Mouse (Mus musculus) heart, adult 2 months (tissue): ENCODE measurements around the gene Unc13b. TPM values are rescaled to one million over a fixed set of nuclear protein-coding genes. Genes with fewer than 3 reads are reported as not detected.

Experiments used
- DNase-seq, 2 experiments: peaks; one replicate each; pipeline ENCODE4 v3.0.0; 2021
- H3K27ac ChIP-seq: fragments of 200-600 bp; 2 replicates; pipeline ENCODE4 v1.8.1; 2022
- H3K27me3 ChIP-seq: fragments of 200-500 bp; 2 replicates; pipeline ENCODE4 v1.6.1; 2012; ENCODE audit warnings: mild to moderate bottlenecking, low read length, inconsistent platforms, mixed read lengths; ENCODE audit not compliant: control insufficient read depth, insufficient read depth
- H3K36me3 ChIP-seq: fragments of 200-500 bp; 2 replicates; pipeline ENCODE4 v1.6.1; 2012; ENCODE audit warnings: low read length, inconsistent platforms; ENCODE audit not compliant: control insufficient read depth, insufficient read depth
- H3K4me1 ChIP-seq: fragments of 200-500 bp; 2 replicates; pipeline ENCODE4 v1.6.1; 2011; ENCODE audit warnings: low read length; ENCODE audit not compliant: control insufficient read depth, insufficient read depth
- H3K4me3 ChIP-seq: fragments of 200-600 bp; 2 replicates; pipeline ENCODE4 v1.8.1; 2022
- H3K79me2 ChIP-seq: fragments of 200-500 bp; replicated peaks from 2 replicates; pipeline ENCODE4 v1.6.1; 2012; ENCODE audit warnings: mild to moderate bottlenecking, inconsistent platforms, low read length, moderate library complexity, mixed read lengths; ENCODE audit not compliant: control insufficient read depth, insufficient read depth
- H3K9ac ChIP-seq: fragments of 200-500 bp; 2 replicates; pipeline ENCODE4 v1.6.1; 2012; ENCODE audit warnings: low read depth, mild to moderate bottlenecking, control low read depth, inconsistent platforms, low read length, mixed read lengths
- CTCF ChIP-seq: fragments of 200-600 bp; IDR thresholded peaks from 2 replicates; pipeline ENCODE4 v1.8.1; 2022; ENCODE audit warnings: antibody characterized with exemption, mild to moderate bottlenecking, moderate library complexity
- EP300 ChIP-seq: fragments of 200-500 bp; IDR thresholded peaks from 2 replicates; pipeline ENCODE4 v1.6.1; 2011; ENCODE audit warnings: low read depth, low read length, control low read depth; ENCODE audit not compliant: insufficient read depth
- POLR2A ChIP-seq: fragments of 200-500 bp; IDR thresholded peaks from 2 replicates; pipeline ENCODE4 v1.6.1; 2011; ENCODE audit warnings: mild to moderate bottlenecking, low read depth, low read length, control low read depth; ENCODE audit not compliant: insufficient read depth
- WGBS: fragments of 180-500 bp; shearing (Covaris S2); methylation state at CpG from one replicate; pipeline ENCODE4 v1.1.7; 2018; 5-methylcytosine and 5-hydroxymethylcytosine counted together
- intact Hi-C: fragments of 180-260 bp; cut with DNase I; formaldehyde crosslinking; loops from one replicate; pipeline ENCODE4 v1.15.1; 2025
- polyA plus RNA-seq: library from polyadenylated mRNA; depleted of rRNA; stranded (reverse); fragments of >200 nt; gene quantifications from 2 replicates; pipeline ENCODE4 v1.2.3, GENCODE M21; 2012
- total RNA-seq, 2 experiments: library from RNA; stranded (reverse); gene quantifications; 2 replicates each; pipeline ENCODE4 v1.2.3; 2021

Unc13b gene
- total and polyA plus RNA-seq, 3 experiments = 6.7 to 10.9 (median 10.0) TPM

DNA sequence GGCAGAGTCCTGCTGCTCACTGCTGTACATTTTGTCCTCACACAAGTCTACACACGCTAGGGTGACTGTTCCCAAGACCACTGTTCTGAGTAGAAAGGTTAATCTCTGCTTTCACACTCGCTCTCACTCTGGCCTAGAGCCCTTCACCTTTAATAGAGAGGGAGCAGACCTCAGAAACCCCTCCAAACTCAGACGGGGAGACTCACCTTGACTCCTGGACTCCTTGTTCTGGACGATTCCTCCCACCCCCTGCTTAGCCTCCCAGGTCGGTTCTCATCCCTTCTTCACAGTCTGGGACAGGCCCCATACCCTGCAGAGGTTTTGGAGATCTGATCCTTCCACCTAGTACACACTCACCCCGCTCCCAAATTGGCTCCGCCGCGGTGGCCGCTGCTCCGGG, 19.1 kb upstream of the Unc13b start:
- Histone ChIP-seq H3K27me3 (no peaks in the 10 kb centered on the region), H3K36me3 (no peaks in the 10 kb centered on the region), H3K9ac (peak overlapping the region; percentile 80), H3K4me3 (peak overlapping the region; percentile 78), H3K79me2 (no peaks in the 10 kb centered on the region), H3K27ac (peak overlapping the region; percentile 86), H3K4me1 (peaks cover 10% of the 10 kb centered on the region)
- intact Hi-C loops = loop anchor here (10.0 kb wide), 1 partner anchor 365 kb away; no protein-coding TSS in a partner anchor
- WGBS = 2% methylated on average over 11 of the region's 11 CpGs
- no peak for DNase-seq
- TF ChIP-seq CTCF (no peak), POLR2A (no peak)

DNA sequence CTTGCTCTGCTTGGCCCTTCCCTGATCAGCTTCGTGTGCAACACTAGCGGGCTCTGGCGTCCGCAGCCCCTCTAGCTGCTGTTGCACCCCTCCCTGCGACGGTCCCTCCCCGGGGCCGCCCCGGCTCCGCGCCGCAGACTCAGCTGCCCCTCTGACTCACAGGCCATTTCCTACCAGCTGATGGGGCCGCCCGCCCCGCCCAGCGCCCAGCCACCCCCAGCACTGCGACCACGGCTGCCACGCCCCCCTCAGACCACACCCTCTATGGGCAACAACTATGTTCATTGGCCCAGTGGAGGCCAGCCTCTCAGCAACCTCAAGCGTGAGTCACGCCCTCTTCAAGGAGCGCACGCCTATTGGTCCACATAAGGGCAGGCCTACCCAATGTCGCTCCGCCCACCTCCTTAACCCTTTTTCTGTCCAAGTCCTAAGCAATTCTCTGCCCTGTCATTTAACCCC, 18.6 kb upstream of the Unc13b start:
- Histone ChIP-seq H3K79me2 (no peaks in the 10 kb centered on the region), H3K9ac (peak overlapping the region; percentile 80), H3K4me3 (peak overlapping the region; percentile 78), H3K4me1 (peaks cover 13% of the 10 kb centered on the region), H3K27ac (peak overlapping the region; percentile 86), H3K27me3 (no peaks in the 10 kb centered on the region), H3K36me3 (no peaks in the 10 kb centered on the region)
- TF ChIP-seq POLR2A = peak; percentile 64
- TF ChIP-seq EP300 = no peak
- TF ChIP-seq CTCF = no peak; the same call in 1 of the 2 replicates
- intact Hi-C loops = loop anchor here (10.0 kb wide), 1 partner anchor 365 kb away; no protein-coding TSS in a partner anchor
- peak; percentile 93 to 97 for DNase-seq
- 1% methylated on average over 25 of the region's 25 CpGs for WGBS

DNA sequence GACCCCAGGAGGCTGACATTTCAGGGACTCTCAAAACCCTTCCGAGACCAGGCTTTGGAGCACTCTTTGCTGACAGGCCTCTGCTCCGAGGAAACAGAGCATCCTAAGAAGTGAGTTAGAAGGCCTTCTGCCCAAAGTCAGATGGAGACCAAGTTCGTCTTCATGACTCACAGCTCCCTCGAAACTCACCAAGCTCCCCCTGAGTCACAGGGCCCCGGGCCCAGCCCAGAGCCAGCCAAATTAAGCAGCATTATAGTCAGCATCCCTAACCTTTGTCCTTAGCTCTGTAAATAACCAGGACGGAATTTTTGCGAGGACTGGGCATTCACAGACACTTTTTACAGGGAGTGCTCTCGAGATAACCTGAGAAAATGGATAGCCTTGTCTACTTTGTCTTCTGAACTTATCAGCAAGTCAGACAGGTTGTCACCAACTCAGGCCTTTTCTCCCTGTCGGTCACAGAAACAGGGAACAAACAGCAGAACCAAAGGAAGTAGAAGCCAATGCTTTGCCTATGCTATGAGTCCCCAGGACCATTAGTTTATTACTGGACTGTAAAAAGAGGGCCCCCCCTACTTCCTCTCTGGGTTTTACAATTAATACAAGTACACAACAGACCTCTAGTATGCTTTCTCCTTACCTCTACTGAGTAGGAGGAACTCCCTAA, 17.7 kb upstream of the Unc13b start:
- TF ChIP-seq EP300 = no peak
- TF ChIP-seq CTCF = no peak
- TF ChIP-seq POLR2A = no peak
- Histone ChIP-seq H3K27me3 (no peaks in the 10 kb centered on the region), H3K4me1 (peaks cover 13% of the 10 kb centered on the region), H3K4me3 (no peak overlapping the region), H3K79me2 (no peaks in the 10 kb centered on the region), H3K27ac (0 out of 2 replicates have a peak overlapping the region, but pooled peaks have one; percentile 7), H3K9ac (no peak overlapping the region), H3K36me3 (no peaks in the 10 kb centered on the region)
- WGBS = 63% methylated on average over 9 of the region's 9 CpGs
- no peak for DNase-seq
- intact Hi-C loops = loop anchor here (10.0 kb wide), 1 partner anchor 364 kb away; no protein-coding TSS in a partner anchor

DNA sequence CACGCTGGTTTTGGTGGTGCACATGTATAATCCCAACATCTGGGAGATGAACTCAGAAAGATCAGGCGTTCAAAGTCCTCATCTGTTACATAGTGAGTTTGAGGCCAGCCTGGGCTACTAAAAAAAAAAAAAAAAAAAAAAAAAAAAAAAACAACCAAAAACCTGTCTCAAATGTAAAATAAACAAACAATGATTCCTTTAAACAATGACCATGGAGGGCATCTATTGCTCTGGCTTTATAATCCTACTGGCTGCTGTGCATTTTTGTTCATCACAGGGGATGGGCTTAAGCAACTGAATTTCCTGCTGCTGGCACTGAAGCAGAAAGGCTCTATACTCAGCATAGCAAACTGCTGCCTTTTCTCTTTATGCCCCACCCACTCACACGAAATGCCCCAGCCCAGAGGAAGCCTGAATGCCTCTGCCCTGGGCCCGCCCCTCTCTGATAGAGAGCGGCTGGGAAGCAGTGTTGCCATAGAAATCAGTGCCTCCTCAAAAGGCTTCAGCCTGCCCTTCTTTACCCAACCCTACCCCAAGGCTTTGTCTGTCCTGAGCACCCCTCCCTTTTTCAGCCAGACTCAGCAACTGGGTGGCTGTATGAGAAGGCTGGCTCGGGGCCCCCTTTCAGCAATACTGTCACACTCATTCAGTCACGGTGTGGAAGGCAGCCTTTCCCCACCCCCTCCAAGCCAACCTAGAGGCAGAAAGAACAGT, 15.0 kb upstream of the Unc13b start:
- TF ChIP-seq CTCF = no peak
- no peak for TF ChIP-seq POLR2A
- TF ChIP-seq EP300 = no peak
- peak; percentile 70 to 83 for DNase-seq
- intact Hi-C loops = loop anchor here (10.0 kb wide), 1 partner anchor 361 kb away; no protein-coding TSS in a partner anchor
- Histone ChIP-seq H3K27me3 (no peaks in the 10 kb centered on the region), H3K4me3 (peak overlapping the region; percentile 24; the same call in 1 of the 2 replicates), H3K27ac (peak overlapping the region; percentile 79), H3K4me1 (peaks cover 10% of the 10 kb centered on the region), H3K36me3 (no peaks in the 10 kb centered on the region), H3K79me2 (no peaks in the 10 kb centered on the region), H3K9ac (no peak overlapping the region)
- WGBS = 29% methylated on average over 7 of the region's 7 CpGs

DNA sequence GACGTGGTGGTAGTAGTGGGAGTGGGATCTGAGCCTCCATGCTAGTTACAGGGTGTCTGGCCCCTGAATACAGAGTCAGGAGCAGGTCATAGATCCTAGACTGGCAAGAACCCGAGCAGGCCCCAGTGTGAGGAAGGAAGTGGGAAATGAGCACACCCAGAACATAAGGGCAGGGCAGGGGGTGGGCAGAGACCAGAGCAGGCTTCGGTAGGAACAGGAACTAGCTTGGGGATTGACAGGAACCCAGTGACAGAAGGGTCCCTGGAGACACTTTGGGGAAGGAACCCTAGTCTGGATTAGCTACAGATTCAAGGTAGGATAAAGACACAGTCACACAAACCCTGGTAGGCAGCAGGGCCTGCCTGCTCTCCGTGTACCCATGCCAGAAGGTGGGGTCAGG, 14.1 kb upstream of the Unc13b start:
- Histone ChIP-seq H3K4me1 (peaks cover 5% of the 10 kb centered on the region), H3K27me3 (no peaks in the 10 kb centered on the region), H3K4me3 (peak overlapping the region; percentile 71), H3K79me2 (no peaks in the 10 kb centered on the region), H3K36me3 (no peaks in the 10 kb centered on the region), H3K9ac (no peak overlapping the region; the same call in 1 of the 2 replicates), H3K27ac (peak overlapping the region; percentile 79)
- no peak for TF ChIP-seq CTCF
- TF ChIP-seq EP300 = 0 out of 2 replicates have a peak, but pooled peaks have one; percentile 36
- DNase-seq = peak; percentile 58 to 75
- intact Hi-C loops = loop anchor here (5.0 to 10.0 kb wide), 2 partner anchors 360 to 378 kb away; no protein-coding TSS in a partner anchor
- WGBS = 20% methylated on average over 4 of the region's 4 CpGs

DNA sequence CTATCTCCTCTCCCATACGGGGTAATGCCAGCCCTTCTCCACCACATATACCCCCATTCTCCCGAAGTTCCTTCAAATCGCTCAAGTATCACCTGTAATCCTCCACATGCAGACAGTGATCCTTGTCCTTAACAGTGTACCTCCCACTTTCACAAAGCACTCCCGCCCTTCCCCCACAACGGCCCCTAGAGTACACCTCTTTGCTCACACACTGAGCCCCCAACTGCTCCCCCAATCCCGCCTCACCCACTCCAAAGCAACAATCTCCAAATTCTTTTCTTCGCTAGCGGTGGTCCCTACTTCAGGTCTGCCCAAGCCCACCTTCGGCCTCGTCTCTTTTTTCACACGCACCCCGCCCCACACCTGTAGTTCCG, 13.5 kb upstream of the Unc13b start:
- 9% methylated on average over 13 of the region's 13 CpGs for whole genome bisulfite sequencing
- Histone ChIP-seq H3K9ac (peak overlapping the region; percentile 54), H3K27ac (peak overlapping the region; percentile 79), H3K36me3 (no peaks in the 10 kb centered on the region), H3K79me2 (no peaks in the 10 kb centered on the region), H3K4me1 (peaks cover 5% of the 10 kb centered on the region), H3K27me3 (no peaks in the 10 kb centered on the region), H3K4me3 (peak overlapping the region; percentile 71)
- DNase-seq = no peak
- intact Hi-C loops = loop anchor here (5.0 to 10.0 kb wide), 2 partner anchors 360 to 377 kb away; no protein-coding TSS in a partner anchor
- TF ChIP-seq POLR2A = no peak
- TF ChIP-seq EP300 = no peak
- TF ChIP-seq CTCF = no peak
